Mouse (Mus musculus) right cerebral cortex, postnatal 10 days (tissue): ENCODE results near the gene Gm11127.
A peak's percentile ranks its signal among the peaks of the same experiment; 100 is the strongest.
"Not testable (repeated sequence)": the region's sequence is repeated elsewhere in the genome, so short reads cannot be mapped to it uniquely, and the experiment has no call there.

Source experiments
- DNase-seq, 2 experiments: peaks; one replicate each; pipeline ENCODE4 v3.0.0; 2021; ENCODE audit warnings: low spot score in 2 of 2

Gene Gm11127

GRCm38 (mm10) chr17:36031583-36032331, 26.4 kb downstream of the Gm11127 start:
- DNase-seq = not testable (repeated sequence)

- DNase-seq = not testable (repeated sequence)
These were observed 27.2 kb downstream of the Gm11127 start for GRCm38 (mm10) chr17:36030703-36031582.

GRCm38 (mm10) chr17:36030046-36030702, 28.0 kb downstream of the Gm11127 start:
- DNase-seq = not testable (repeated sequence)

GRCm38 (mm10) chr17:36028879-36029619, 29.1 kb downstream of the Gm11127 start:
- DNase-seq = no peak

GRCm38 (mm10) chr17:36027663-36028062, 30.5 kb downstream of the Gm11127 start:
- no peak for DNase-seq

- DNase-seq = no peak
These were observed 32.3 kb downstream of the Gm11127 start for GRCm38 (mm10) chr17:36025901-36026300.

GRCm38 (mm10) chr17:36025197-36025596, 33.0 kb downstream of the Gm11127 start:
- DNase-seq = no peak

- no peak for DNase-seq
These were observed 34.2 kb downstream of the Gm11127 start for GRCm38 (mm10) chr17:36023710-36024654.

- no peak for DNase-seq
These were observed 35.2 kb downstream of the Gm11127 start for GRCm38 (mm10) chr17:36022922-36023321.

GRCm38 (mm10) chr17:36022098-36022497, 36.1 kb downstream of the Gm11127 start:
- DNase-seq = no peak

GRCm38 (mm10) chr17:36021309-36021708, 36.9 kb downstream of the Gm11127 start:
- DNase-seq = no peak

GRCm38 (mm10) chr17:36020191-36021073, 37.7 kb downstream of the Gm11127 start, which contains the start of gene H2-T24:
TSS of gene H2-T24 (minus strand) at chr17:36020560.
- DNase-seq = peak in 1 of 2 experiments; percentile 42

- no peak for DNase-seq
These were observed 38.7 kb downstream of the Gm11127 start for GRCm38 (mm10) chr17:36019519-36019918.

- DNase-seq = no peak
These were observed 39.2 kb downstream of the Gm11127 start for GRCm38 (mm10) chr17:36018979-36019378.

- DNase-seq = no peak
These were observed 41.1 kb downstream of the Gm11127 start for GRCm38 (mm10) chr17:36017046-36017445.

GRCm38 (mm10) chr17:36014977-36015376, 43.2 kb downstream of the Gm11127 start:
- no peak for DNase-seq
